Mouse (Mus musculus): Measurements from ENCODE around the gene Itpr3. TPM values are rescaled to one million over a fixed set of nuclear protein-coding genes. Genes with fewer than 3 reads are reported as not detected.

Itpr3 gene
- polyA plus RNA-seq, 1 experiment, result 12.5 TPM

GRCm38 (mm10) chr17:27029431-27029830 lies 27.7 kb upstream of the Itpr3 start:
- TF ChIP-seq CTCF (IDR thresholded peaks at IDR 0.05; ENCODE audit: control insufficient read depth, insufficient read depth, low read length) (no peak), POLR2A (IDR thresholded peaks at IDR 0.05; ENCODE audit: borderline replicate concordance, control insufficient read depth, low read depth, low read length) (no peak)
- H3K4me1 ChIP-seq (ENCODE audit: control insufficient read depth, insufficient read depth, low read length), result peaks cover 6% of the 10 kb centered on the region
- H3K4me3 ChIP-seq (replicated peaks; ENCODE audit: control insufficient read depth, low read depth, low read length), result no peak overlapping the region
- 79% methylated on average over 14 of the region's 14 CpGs for WGBS
- H3K27ac ChIP-seq (ENCODE audit: control insufficient read depth, insufficient read depth, low read depth, low read length, poor library complexity), result no peak overlapping the region

GRCm38 (mm10) chr17:27030896-27031295 lies 26.2 kb upstream of the Itpr3 start:
- TF ChIP-seq CTCF (IDR thresholded peaks at IDR 0.05; ENCODE audit: control insufficient read depth, insufficient read depth, low read length) (no peak), POLR2A (IDR thresholded peaks at IDR 0.05; ENCODE audit: borderline replicate concordance, control insufficient read depth, low read depth, low read length) (no peak)
- WGBS, result 91% methylated on average over 4 of the region's 4 CpGs
- Histone ChIP-seq H3K4me1 (ENCODE audit: control insufficient read depth, insufficient read depth, low read length) (no peaks in the 10 kb centered on the region; the same call in 1 of the 2 replicates), H3K27ac (ENCODE audit: control insufficient read depth, insufficient read depth, low read depth, low read length, poor library complexity) (no peak overlapping the region), H3K4me3 (replicated peaks; ENCODE audit: control insufficient read depth, low read depth, low read length) (no peak overlapping the region)

GRCm38 (mm10) chr17:27032328-27032727 lies 24.8 kb upstream of the Itpr3 start:
- H3K27ac ChIP-seq (ENCODE audit: control insufficient read depth, insufficient read depth, low read depth, low read length, poor library complexity), result no peak overlapping the region
- no peak overlapping the region for H3K4me3 ChIP-seq (replicated peaks; ENCODE audit: control insufficient read depth, low read depth, low read length)
- no peaks in the 10 kb centered on the region for H3K4me1 ChIP-seq (ENCODE audit: control insufficient read depth, insufficient read depth, low read length)
- WGBS, result 71% methylated on average over 7 of the region's 7 CpGs
- TF ChIP-seq POLR2A (IDR thresholded peaks at IDR 0.05; ENCODE audit: borderline replicate concordance, control insufficient read depth, low read depth, low read length), result no peak
- TF ChIP-seq CTCF (IDR thresholded peaks at IDR 0.05; ENCODE audit: control insufficient read depth, insufficient read depth, low read length), result no peak

GRCm38 (mm10) chr17:27032869-27033268 lies 24.2 kb upstream of the Itpr3 start:
- WGBS, result 1% methylated on average over 14 of the region's 14 CpGs
- H3K27ac ChIP-seq (ENCODE audit: control insufficient read depth, insufficient read depth, low read depth, low read length, poor library complexity), result no peak overlapping the region
- no peak overlapping the region for H3K4me3 ChIP-seq (replicated peaks; ENCODE audit: control insufficient read depth, low read depth, low read length)
- no peaks in the 10 kb centered on the region for H3K4me1 ChIP-seq (ENCODE audit: control insufficient read depth, insufficient read depth, low read length)
- TF ChIP-seq CTCF (IDR thresholded peaks at IDR 0.05; ENCODE audit: control insufficient read depth, insufficient read depth, low read length) (peak; percentile 93), POLR2A (IDR thresholded peaks at IDR 0.05; ENCODE audit: borderline replicate concordance, control insufficient read depth, low read depth, low read length) (no peak)

GRCm38 (mm10) chr17:27036465-27036864 lies 20.6 kb upstream of the Itpr3 start:
- 75% methylated on average over 7 of the region's 7 CpGs for WGBS
- no peak for TF ChIP-seq CTCF (IDR thresholded peaks at IDR 0.05; ENCODE audit: control insufficient read depth, insufficient read depth, low read length)
- no peak for TF ChIP-seq POLR2A (IDR thresholded peaks at IDR 0.05; ENCODE audit: borderline replicate concordance, control insufficient read depth, low read depth, low read length)
- H3K4me1 ChIP-seq (ENCODE audit: control insufficient read depth, insufficient read depth, low read length), result peaks cover 4% of the 10 kb centered on the region; the same call in 1 of the 2 replicates

GRCm38 (mm10) chr17:27038335-27039050 lies 18.6 kb upstream of the Itpr3 start:
- 64% methylated on average over 18 of the region's 18 CpGs for WGBS
- H3K4me1 ChIP-seq (ENCODE audit: control insufficient read depth, insufficient read depth, low read length), result peaks cover 8% of the 10 kb centered on the region
- TF ChIP-seq CTCF (IDR thresholded peaks at IDR 0.05; ENCODE audit: control insufficient read depth, insufficient read depth, low read length), result no peak
- TF ChIP-seq POLR2A (IDR thresholded peaks at IDR 0.05; ENCODE audit: borderline replicate concordance, control insufficient read depth, low read depth, low read length), result no peak
- H3K27ac ChIP-seq (ENCODE audit: control insufficient read depth, insufficient read depth, low read depth, low read length, poor library complexity), result no peak overlapping the region
- H3K4me3 ChIP-seq (replicated peaks; ENCODE audit: control insufficient read depth, low read depth, low read length), result no peak overlapping the region

More at GRCm38 (mm10) chr17:27036465-27036864, 20.6 kb upstream of the Itpr3 start:
- H3K4me3 ChIP-seq (replicated peaks; ENCODE audit: control insufficient read depth, low read depth, low read length), result no peak overlapping the region
- H3K27ac ChIP-seq (ENCODE audit: control insufficient read depth, insufficient read depth, low read depth, low read length, poor library complexity), result no peak overlapping the region

GRCm38 (mm10) chr17:27039432-27040102 lies 17.5 kb upstream of the Itpr3 start:
- Histone ChIP-seq H3K4me3 (replicated peaks; ENCODE audit: control insufficient read depth, low read depth, low read length) (no peak overlapping the region), H3K27ac (ENCODE audit: control insufficient read depth, insufficient read depth, low read depth, low read length, poor library complexity) (no peak overlapping the region), H3K4me1 (ENCODE audit: control insufficient read depth, insufficient read depth, low read length) (peaks cover 9% of the 10 kb centered on the region)
- 47% methylated on average over 10 of the region's 10 CpGs for WGBS
- no peak for TF ChIP-seq CTCF (IDR thresholded peaks at IDR 0.05; ENCODE audit: control insufficient read depth, insufficient read depth, low read length)
- TF ChIP-seq POLR2A (IDR thresholded peaks at IDR 0.05; ENCODE audit: borderline replicate concordance, control insufficient read depth, low read depth, low read length), result no peak

GRCm38 (mm10) chr17:27040304-27041045 lies 16.6 kb upstream of the Itpr3 start:
- no peak for TF ChIP-seq CTCF (IDR thresholded peaks at IDR 0.05; ENCODE audit: control insufficient read depth, insufficient read depth, low read length)
- no peak for TF ChIP-seq POLR2A (IDR thresholded peaks at IDR 0.05; ENCODE audit: borderline replicate concordance, control insufficient read depth, low read depth, low read length)
- H3K4me1 ChIP-seq (ENCODE audit: control insufficient read depth, insufficient read depth, low read length), result peaks cover 9% of the 10 kb centered on the region
- H3K27ac ChIP-seq (ENCODE audit: control insufficient read depth, insufficient read depth, low read depth, low read length, poor library complexity), result no peak overlapping the region; the same call in 1 of the 2 replicates
- 32% methylated on average over 20 of the region's 20 CpGs for WGBS
- no peak overlapping the region for H3K4me3 ChIP-seq (replicated peaks; ENCODE audit: control insufficient read depth, low read depth, low read length)

Measured in bone marrow, adult 2 months (tissue).